Mouse (Mus musculus) midbrain, embryonic 12.5 days (tissue): ENCODE results near the gene Wasf3. TPM values are rescaled to one million over a fixed set of nuclear protein-coding genes. Genes with fewer than 3 reads are reported as not detected.
A peak's percentile ranks its signal among the peaks of the same experiment; 100 is the strongest.
"Not testable (repeated sequence)": the region's sequence is repeated elsewhere in the genome, so short reads cannot be mapped to it uniquely, and the experiment has no call there.

Experiments used
- ATAC-seq: fragments of 200-750 bp; cut with Nextera tagmentation; 2 replicates; pipeline ENCODE4 v1.8.0; 2017; ENCODE audit warnings: low read depth, moderate TSS enrichment, moderate library complexity; ENCODE audit not compliant: low FRiP score
- H3K27ac ChIP-seq: fragments of 300-500 bp; sonication (generic); replicated peaks from 2 replicates; pipeline ENCODE4 v1.5.1; 2016; ENCODE audit warnings: mild to moderate bottlenecking
- H3K27me3 ChIP-seq: fragments of 300-500 bp; sonication (generic); 2 replicates; pipeline ENCODE4 v1.6.1; 2016; ENCODE audit warnings: mild to moderate bottlenecking
- H3K36me3 ChIP-seq: fragments of 300-500 bp; sonication (generic); 2 replicates; pipeline ENCODE4 v1.6.1; 2016
- H3K4me1 ChIP-seq: fragments of 300-500 bp; sonication (generic); 2 replicates; pipeline ENCODE4 v1.6.1; 2016
- H3K4me2 ChIP-seq: fragments of 300-500 bp; sonication (generic); replicated peaks from 2 replicates; pipeline ENCODE4 v1.6.1; 2016; ENCODE audit warnings: mild to moderate bottlenecking, moderate library complexity
- H3K4me3 ChIP-seq: fragments of 300-500 bp; sonication (generic); 2 replicates; pipeline ENCODE4 v1.5.1; 2016; ENCODE audit warnings: mild to moderate bottlenecking
- H3K9ac ChIP-seq: fragments of 300-500 bp; sonication (generic); replicated peaks from 2 replicates; pipeline ENCODE4 v1.6.1; 2016; ENCODE audit warnings: mild to moderate bottlenecking, moderate library complexity
- H3K9me3 ChIP-seq: fragments of 300-500 bp; sonication (generic); 2 replicates; pipeline ENCODE4 v1.6.1; 2016; ENCODE audit warnings: mild to moderate bottlenecking
- WGBS: fragments of 180-500 bp; shearing (Covaris S2); methylation state at CpG from one replicate; pipeline ENCODE4 v1.1.7; 2016; 5-methylcytosine and 5-hydroxymethylcytosine counted together
- polyA plus RNA-seq: library from polyadenylated mRNA; unstranded; fragments of >200 nt; fragmentation: Nextera tagmentation; extraction: Ambion mirVana; gene quantifications from 2 replicates; pipeline ENCODE4 v1.2.1, GENCODE M21; 2016

Wasf3 gene
- polyA plus RNA-seq, 1 experiment from 2014 or later, result 12.0 TPM

DNA sequence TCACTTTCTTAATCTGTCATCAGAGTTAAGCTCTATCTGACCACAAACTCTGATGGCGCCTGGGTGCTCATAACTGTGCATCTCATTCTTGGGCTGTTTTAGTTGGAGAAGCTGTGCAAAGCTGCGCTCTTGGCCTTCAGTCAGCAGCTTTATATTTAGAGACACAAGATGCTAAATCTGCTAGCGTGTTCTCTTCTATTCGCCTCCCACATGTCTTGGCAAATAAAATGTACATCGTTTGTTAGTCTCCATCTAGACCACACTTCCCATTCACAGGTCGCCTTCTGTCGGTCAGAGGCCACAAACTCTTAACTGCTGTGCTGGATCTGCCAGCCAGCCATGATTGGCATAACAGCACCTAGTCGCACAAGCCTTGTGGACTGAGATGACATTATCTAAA is 14.0 kb upstream of the Wasf3 start:
- no peaks in the 10 kb centered on the region for H3K36me3 ChIP-seq

DNA sequence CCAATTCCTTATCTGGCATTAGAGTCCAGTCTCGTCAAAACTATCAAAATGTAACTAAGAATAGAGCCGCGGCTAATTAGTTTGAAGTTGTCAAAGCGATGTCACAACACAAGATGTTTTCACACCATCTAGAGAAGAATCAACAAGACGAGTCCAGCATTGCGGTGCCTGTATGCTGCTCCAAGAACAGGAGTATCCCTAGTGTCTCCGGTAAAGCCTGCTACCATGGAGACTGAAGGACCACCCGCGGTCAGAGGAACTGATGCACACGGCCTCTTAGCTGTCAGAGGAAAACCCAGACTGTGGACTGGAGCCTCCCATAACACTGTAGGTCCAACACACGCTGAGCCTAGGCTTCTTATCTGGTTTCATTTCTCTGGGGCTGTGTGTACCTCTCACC is 11.5 kb upstream of the Wasf3 start:
- WGBS, result 85% methylated on average over 11 of the region's 11 CpGs
- no peaks in the 10 kb centered on the region for H3K9me3 ChIP-seq
- H3K4me3 ChIP-seq, result no peak overlapping the region
- no peak overlapping the region for H3K27ac ChIP-seq
- no peak overlapping the region for H3K9ac ChIP-seq
- no peaks in the 10 kb centered on the region for H3K27me3 ChIP-seq
- ATAC-seq, result no peak
- H3K4me2 ChIP-seq, result no peak overlapping the region
- H3K36me3 ChIP-seq, result no peaks in the 10 kb centered on the region
- H3K4me1 ChIP-seq, result no peaks in the 10 kb centered on the region

More for the DNA sequence above, 14.0 kb upstream of the Wasf3 start:
- H3K27ac ChIP-seq, result no peak overlapping the region
- H3K4me2 ChIP-seq, result no peak overlapping the region
- no peaks in the 10 kb centered on the region for H3K4me1 ChIP-seq
- H3K9ac ChIP-seq, result no peak overlapping the region
- no peaks in the 10 kb centered on the region for H3K27me3 ChIP-seq
- 90% methylated on average over 8 of the region's 8 CpGs for WGBS
- H3K4me3 ChIP-seq, result no peak overlapping the region
- no peak for ATAC-seq
- H3K9me3 ChIP-seq, result no peaks in the 10 kb centered on the region

- Histone ChIP-seq H3K4me1 (no peaks in the 10 kb centered on the region), H3K9me3 (no peaks in the 10 kb centered on the region), H3K27ac (no peak overlapping the region), H3K36me3 (no peaks in the 10 kb centered on the region), H3K9ac (no peak overlapping the region), H3K4me2 (no peak overlapping the region), H3K4me3 (no peak overlapping the region), H3K27me3 (no peaks in the 10 kb centered on the region)
- WGBS, result 90% methylated on average over 4 of the region's 4 CpGs
- no peak for ATAC-seq
Observed at GRCm38 (mm10) chr5:146376601-146377000, 8.2 kb upstream of the Wasf3 start.

- 74% methylated on average over 8 of the region's 8 CpGs for WGBS
Observed at GRCm38 (mm10) chr5:146380041-146380440, 4.7 kb upstream of the Wasf3 start.

DNA sequence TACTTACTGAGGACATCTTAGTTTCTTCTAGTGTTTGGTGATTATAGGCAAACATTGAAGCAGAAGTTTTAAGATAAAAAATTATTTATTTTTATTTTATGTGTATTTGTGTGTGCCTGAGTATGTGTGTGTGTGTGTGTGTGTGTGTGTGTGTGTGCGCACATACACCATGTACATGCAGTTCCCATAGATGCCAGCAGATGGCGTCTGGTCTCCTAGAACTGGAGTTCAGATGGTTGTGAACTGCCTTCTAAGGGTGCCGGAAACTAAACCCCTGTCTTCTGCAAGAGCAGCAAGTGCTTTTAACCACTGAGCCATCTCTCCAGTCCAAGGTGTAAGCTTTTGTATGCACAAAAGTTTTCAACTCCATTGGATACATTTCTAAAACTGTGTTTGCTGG is 2.5 kb upstream of the Wasf3 start:
- WGBS, result 84% methylated on average over 3 of the region's 3 CpGs
- peaks cover 5% of the 10 kb centered on the region; the same call in 1 of the 2 replicates for H3K4me1 ChIP-seq
- no peak overlapping the region for H3K27ac ChIP-seq
- H3K27me3 ChIP-seq, result no peaks in the 10 kb centered on the region
- no peak overlapping the region for H3K9ac ChIP-seq
- H3K9me3 ChIP-seq, result peaks cover 3% of the 10 kb centered on the region; the same call in 1 of the 2 replicates
- no peak for ATAC-seq
- no peak overlapping the region for H3K4me3 ChIP-seq
- no peak overlapping the region for H3K4me2 ChIP-seq
- 0 out of 2 replicates have a peak, but pooled peaks cover 4% of the 10 kb centered on the region for H3K36me3 ChIP-seq

More at GRCm38 (mm10) chr5:146380041-146380440, 4.7 kb upstream of the Wasf3 start:
- H3K4me2 ChIP-seq, result no peak overlapping the region
- no peak overlapping the region for H3K4me3 ChIP-seq
- H3K9ac ChIP-seq, result no peak overlapping the region
- no peaks in the 10 kb centered on the region for H3K4me1 ChIP-seq
- no peak overlapping the region for H3K27ac ChIP-seq
- H3K9me3 ChIP-seq, result no peaks in the 10 kb centered on the region
- H3K27me3 ChIP-seq, result no peaks in the 10 kb centered on the region
- no peak for ATAC-seq
- H3K36me3 ChIP-seq, result no peaks in the 10 kb centered on the region

DNA sequence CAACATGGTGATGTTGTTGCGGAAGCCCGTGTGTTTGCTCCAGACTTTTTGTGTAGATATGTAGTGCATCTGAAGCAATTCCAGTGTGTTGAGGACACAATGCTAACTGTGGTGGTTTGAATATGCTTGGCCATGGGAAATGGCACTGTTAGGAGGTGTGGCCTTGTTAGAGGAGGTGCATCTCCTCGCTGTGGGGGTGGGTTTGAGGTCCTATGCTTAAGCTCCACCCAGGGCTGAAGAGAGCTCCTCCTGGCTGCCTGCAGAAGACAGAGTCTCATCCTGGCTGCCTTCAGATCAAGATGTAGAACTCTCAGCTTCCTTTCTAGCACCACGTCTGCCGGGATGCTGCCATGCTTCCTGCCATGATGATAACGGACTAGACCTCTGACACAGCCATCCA is 1.4 kb upstream of the Wasf3 start:
- no peak overlapping the region for H3K4me3 ChIP-seq
- 88% methylated on average over 6 of the region's 6 CpGs for WGBS
- H3K9ac ChIP-seq, result no peak overlapping the region

GRCm38 (mm10) chr5:146385989-146386388 is 1.2 kb downstream of the Wasf3 start:
- 0 out of 2 replicates have a peak, but pooled peaks cover 4% of the 10 kb centered on the region for H3K36me3 ChIP-seq
- peak overlapping the region; percentile 50 for H3K9ac ChIP-seq
- ATAC-seq, result no peak
- H3K4me1 ChIP-seq, result peaks cover 7% of the 10 kb centered on the region; the same call in 1 of the 2 replicates
- peaks cover 3% of the 10 kb centered on the region; the same call in 1 of the 2 replicates for H3K9me3 ChIP-seq
- H3K4me3 ChIP-seq, result peak overlapping the region; percentile 71
- peak overlapping the region; percentile 68 for H3K4me2 ChIP-seq
- WGBS, result 4% methylated on average over 13 of the region's 13 CpGs
- H3K27me3 ChIP-seq, result no peaks in the 10 kb centered on the region
- peak overlapping the region; percentile 83; the same call in 1 of the 2 replicates for H3K27ac ChIP-seq

More for the DNA sequence above, 1.4 kb upstream of the Wasf3 start:
- Histone ChIP-seq H3K9me3 (peaks cover 3% of the 10 kb centered on the region; the same call in 1 of the 2 replicates), H3K36me3 (0 out of 2 replicates have a peak, but pooled peaks cover 4% of the 10 kb centered on the region), H3K27me3 (no peaks in the 10 kb centered on the region), H3K4me2 (no peak overlapping the region), H3K4me1 (peaks cover 5% of the 10 kb centered on the region; the same call in 1 of the 2 replicates), H3K27ac (no peak overlapping the region)
- no peak for ATAC-seq

- ATAC-seq, result no peak
- no peak overlapping the region for H3K4me3 ChIP-seq
- no peak overlapping the region for H3K27ac ChIP-seq
Observed at GRCm38 (mm10) chr5:146386906-146387305, 2.1 kb downstream of the Wasf3 start.

DNA sequence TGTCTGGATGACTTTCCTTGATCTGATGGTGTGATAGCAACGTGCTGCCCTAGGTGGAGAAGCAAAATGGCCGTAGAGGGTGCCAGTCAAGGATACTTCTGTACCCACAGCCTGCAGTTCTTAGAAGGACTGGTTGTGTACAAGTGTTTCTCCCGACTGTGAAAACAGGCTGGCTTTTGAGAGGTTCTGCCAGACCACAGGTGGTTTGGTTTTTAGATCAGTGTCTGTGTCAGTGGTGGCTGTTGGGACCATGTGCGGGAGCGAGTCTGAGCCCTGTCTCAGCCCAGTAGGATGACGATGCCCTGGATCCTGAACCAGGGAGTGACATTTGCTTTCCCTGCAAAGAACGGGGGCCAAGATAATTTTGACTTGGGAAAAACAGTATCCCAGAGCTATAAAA is 9.8 kb downstream of the Wasf3 start:
- 91% methylated on average over 7 of the region's 7 CpGs for WGBS
- no peak for ATAC-seq

More at GRCm38 (mm10) chr5:146386906-146387305, 2.1 kb downstream of the Wasf3 start:
- H3K9ac ChIP-seq, result no peak overlapping the region
- H3K27me3 ChIP-seq, result no peaks in the 10 kb centered on the region
- peaks cover 10% of the 10 kb centered on the region; the same call in 1 of the 2 replicates for H3K4me1 ChIP-seq
- H3K36me3 ChIP-seq, result 0 out of 2 replicates have a peak, but pooled peaks cover 4% of the 10 kb centered on the region
- no peak overlapping the region for H3K4me2 ChIP-seq
- H3K9me3 ChIP-seq, result peaks cover 3% of the 10 kb centered on the region; the same call in 1 of the 2 replicates
- WGBS, result 93% methylated on average over 4 of the region's 4 CpGs

GRCm38 (mm10) chr5:146397253-146397652 is 12.5 kb downstream of the Wasf3 start:
- 80% methylated on average over 5 of the region's 5 CpGs for WGBS
- Histone ChIP-seq H3K27me3 (no peaks in the 10 kb centered on the region), H3K9ac (no peak overlapping the region), H3K27ac (no peak overlapping the region), H3K9me3 (peaks cover 40% of the 10 kb centered on the region), H3K36me3 (peaks cover 5% of the 10 kb centered on the region; the same call in 1 of the 2 replicates), H3K4me2 (no peak overlapping the region), H3K4me1 (peaks cover 3% of the 10 kb centered on the region; the same call in 1 of the 2 replicates), H3K4me3 (no peak overlapping the region)
- no peak for ATAC-seq

More for the DNA sequence above, 9.8 kb downstream of the Wasf3 start:
- H3K4me2 ChIP-seq, result no peak overlapping the region
- no peak overlapping the region for H3K27ac ChIP-seq
- H3K27me3 ChIP-seq, result no peaks in the 10 kb centered on the region
- 0 out of 2 replicates have a peak, but pooled peaks cover 4% of the 10 kb centered on the region for H3K4me1 ChIP-seq
- peaks cover 5% of the 10 kb centered on the region; the same call in 1 of the 2 replicates for H3K36me3 ChIP-seq
- no peak overlapping the region for H3K9ac ChIP-seq
- H3K9me3 ChIP-seq, result peaks cover 40% of the 10 kb centered on the region
- H3K4me3 ChIP-seq, result no peak overlapping the region

- no peak for ATAC-seq
- H3K36me3 ChIP-seq, result peaks cover 5% of the 10 kb centered on the region; the same call in 1 of the 2 replicates
- no peak overlapping the region for H3K9ac ChIP-seq
- H3K4me2 ChIP-seq, result no peak overlapping the region
- H3K4me3 ChIP-seq, result no peak overlapping the region
- H3K27me3 ChIP-seq, result no peaks in the 10 kb centered on the region
- H3K4me1 ChIP-seq, result peaks cover 5% of the 10 kb centered on the region; the same call in 1 of the 2 replicates
- no peak overlapping the region for H3K27ac ChIP-seq
- WGBS, result 95% methylated on average over 7 of the region's 7 CpGs
- peaks cover 34% of the 10 kb centered on the region for H3K9me3 ChIP-seq
Observed at GRCm38 (mm10) chr5:146398386-146399115, 13.8 kb downstream of the Wasf3 start.

GRCm38 (mm10) chr5:146401012-146401411 is 16.2 kb downstream of the Wasf3 start:
- peaks cover 13% of the 10 kb centered on the region for H3K9me3 ChIP-seq
- H3K4me1 ChIP-seq, H3K27me3 ChIP-seq, H3K36me3 ChIP-seq, H3K4me2 ChIP-seq, H3K9ac ChIP-seq, H3K27ac ChIP-seq, H3K4me3 ChIP-seq, ATAC-seq: not testable (repeated sequence)
- WGBS, result 92% methylated on average over 6 of the region's 6 CpGs
